Mouse (Mus musculus) embryonic facial prominence, embryonic 12.5 days (tissue): ENCODE data around the gene Lins1. TPM values are rescaled to one million over a fixed set of nuclear protein-coding genes. Genes with fewer than 3 reads are reported as not detected.

Experiments used
- ATAC-seq: fragments of 200-750 bp; cut with Nextera tagmentation; 2 replicates; pipeline ENCODE4 v1.8.0; 2017; ENCODE audit not compliant: insufficient number of reproducible peaks, insufficient read depth, low FRiP score, low TSS enrichment
- H3K27ac ChIP-seq: fragments of 300-500 bp; sonication (generic); 2 replicates; pipeline ENCODE4 v1.5.1; 2016; ENCODE audit warnings: mild to moderate bottlenecking
- H3K27me3 ChIP-seq: fragments of 300-500 bp; sonication (generic); 2 replicates; pipeline ENCODE4 v1.6.1; 2016; ENCODE audit warnings: mild to moderate bottlenecking, moderate library complexity
- H3K36me3 ChIP-seq: fragments of 300-500 bp; sonication (generic); 2 replicates; pipeline ENCODE4 v1.6.1; 2016; ENCODE audit warnings: mild to moderate bottlenecking
- H3K4me1 ChIP-seq: fragments of 300-500 bp; sonication (generic); 2 replicates; pipeline ENCODE4 v1.6.1; 2016
- H3K4me2 ChIP-seq: fragments of 300-500 bp; sonication (generic); replicated peaks from 2 replicates; pipeline ENCODE4 v1.6.1; 2016; ENCODE audit warnings: mild to moderate bottlenecking, moderate library complexity
- H3K4me3 ChIP-seq: fragments of 300-500 bp; sonication (generic); 2 replicates; pipeline ENCODE4 v1.5.1; 2016; ENCODE audit warnings: mild to moderate bottlenecking
- H3K9ac ChIP-seq: fragments of 300-500 bp; sonication (generic); 2 replicates; pipeline ENCODE4 v1.6.1; 2016; ENCODE audit warnings: mild to moderate bottlenecking, moderate library complexity
- H3K9me3 ChIP-seq: fragments of 300-500 bp; sonication (generic); 2 replicates; pipeline ENCODE4 v1.6.1; 2016; ENCODE audit warnings: mild to moderate bottlenecking, moderate library complexity
- WGBS: fragments of 180-500 bp; shearing (Covaris S2); methylation state at CpG from one replicate; pipeline ENCODE4 v1.1.7; 2016; 5-methylcytosine and 5-hydroxymethylcytosine counted together
- polyA plus RNA-seq: library from polyadenylated mRNA; unstranded; fragments of >200 nt; fragmentation: Nextera tagmentation; extraction: Ambion mirVana; gene quantifications from 2 replicates; pipeline ENCODE4 v1.2.1, GENCODE M21; 2016

The Lins1 gene
- polyA plus RNA-seq, 1 experiment from 2014 or later: 27.8 TPM

- WGBS: 94% methylated on average over 17 of the region's 17 CpGs
- H3K27ac ChIP-seq: no peak overlapping the region
Observed at GRCm38 (mm10) chr7:66733431-66733830, 43.7 kb downstream of the Lins1 start.

DNA sequence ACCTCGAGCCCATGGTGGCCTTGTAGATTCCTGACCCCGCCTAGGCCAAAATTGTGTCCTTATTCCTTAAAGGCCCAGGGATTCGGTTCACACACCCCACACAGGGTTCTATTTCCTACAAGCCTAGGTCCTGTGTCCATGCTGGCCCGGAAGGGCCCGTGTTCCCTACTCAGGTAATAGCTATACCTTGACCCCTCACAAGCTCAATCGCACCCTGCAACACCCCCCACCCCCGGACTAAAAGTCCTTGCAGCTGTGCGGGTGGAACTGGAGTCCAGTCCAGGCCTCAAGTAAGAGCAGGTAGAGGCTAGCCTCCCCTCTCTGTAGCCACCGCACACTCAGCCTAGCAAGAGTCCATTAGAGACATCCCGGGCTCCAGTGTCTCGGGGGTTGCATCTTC, 44.2 kb downstream of the Lins1 start:
- Histone ChIP-seq H3K9ac (no peak overlapping the region), H3K4me2 (no peak overlapping the region), H3K27me3 (no peaks in the 10 kb centered on the region), H3K36me3 (no peaks in the 10 kb centered on the region), H3K4me1 (no peaks in the 10 kb centered on the region), H3K9me3 (no peaks in the 10 kb centered on the region), H3K4me3 (no peak overlapping the region), H3K27ac (no peak overlapping the region)
- 90% methylated on average over 11 of the region's 11 CpGs for WGBS
- ATAC-seq: no peak

More at GRCm38 (mm10) chr7:66733431-66733830, 43.7 kb downstream of the Lins1 start:
- ATAC-seq: peak; percentile 64; the same call in 1 of the 2 replicates
- no peaks in the 10 kb centered on the region for H3K27me3 ChIP-seq
- H3K4me1 ChIP-seq: no peaks in the 10 kb centered on the region
- no peak overlapping the region for H3K4me3 ChIP-seq
- no peak overlapping the region for H3K9ac ChIP-seq
- no peak overlapping the region for H3K4me2 ChIP-seq
- H3K36me3 ChIP-seq: no peaks in the 10 kb centered on the region
- no peaks in the 10 kb centered on the region for H3K9me3 ChIP-seq

- Histone ChIP-seq H3K4me1 (no peaks in the 10 kb centered on the region), H3K9me3 (no peaks in the 10 kb centered on the region), H3K27me3 (no peaks in the 10 kb centered on the region), H3K27ac (no peak overlapping the region), H3K9ac (no peak overlapping the region), H3K36me3 (no peaks in the 10 kb centered on the region), H3K4me2 (no peak overlapping the region), H3K4me3 (no peak overlapping the region)
- no peak for ATAC-seq
- 95% methylated on average over 4 of the region's 4 CpGs for WGBS
Observed at GRCm38 (mm10) chr7:66734466-66734865, 44.8 kb downstream of the Lins1 start.

GRCm38 (mm10) chr7:66734993-66735392, 45.3 kb downstream of the Lins1 start:
- Histone ChIP-seq H3K27me3 (no peaks in the 10 kb centered on the region), H3K36me3 (no peaks in the 10 kb centered on the region), H3K4me2 (no peak overlapping the region), H3K27ac (no peak overlapping the region), H3K9ac (no peak overlapping the region), H3K9me3 (no peaks in the 10 kb centered on the region), H3K4me1 (no peaks in the 10 kb centered on the region), H3K4me3 (no peak overlapping the region)
- 84% methylated on average over 6 of the region's 6 CpGs for WGBS
- ATAC-seq: no peak

GRCm38 (mm10) chr7:66737418-66737817, 47.7 kb downstream of the Lins1 start:
- Histone ChIP-seq H3K36me3 (no peaks in the 10 kb centered on the region), H3K4me3 (no peak overlapping the region), H3K9me3 (no peaks in the 10 kb centered on the region), H3K4me2 (no peak overlapping the region), H3K27me3 (no peaks in the 10 kb centered on the region), H3K4me1 (no peaks in the 10 kb centered on the region), H3K9ac (no peak overlapping the region), H3K27ac (no peak overlapping the region)
- WGBS: 88% methylated on average over 4 of the region's 4 CpGs
- no peak for ATAC-seq

DNA sequence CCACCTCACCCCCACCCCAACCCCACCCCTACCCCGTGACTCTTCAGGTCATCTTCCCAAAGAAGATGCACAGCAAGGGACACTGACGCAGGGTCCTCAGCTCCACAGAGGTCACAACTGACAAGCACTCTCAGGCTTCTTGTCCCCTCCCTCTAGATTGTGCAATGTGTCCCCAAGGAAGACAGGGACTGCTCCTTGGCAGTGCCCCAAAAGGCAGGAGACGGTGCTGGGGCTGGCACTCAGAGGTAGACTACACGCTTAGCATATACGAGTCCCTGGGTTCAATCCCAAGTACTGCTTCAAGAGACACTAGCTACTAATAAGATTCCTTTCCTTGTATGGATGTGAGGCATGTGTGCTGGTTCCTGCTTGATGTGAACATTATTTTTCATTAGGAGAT, 51.3 kb downstream of the Lins1 start:
- ATAC-seq: no peak
- no peaks in the 10 kb centered on the region for H3K4me1 ChIP-seq
- no peaks in the 10 kb centered on the region for H3K36me3 ChIP-seq
- no peak overlapping the region for H3K4me2 ChIP-seq
- no peaks in the 10 kb centered on the region for H3K27me3 ChIP-seq
- H3K9me3 ChIP-seq: no peaks in the 10 kb centered on the region
- 84% methylated on average over 5 of the region's 5 CpGs for WGBS
- H3K4me3 ChIP-seq: no peak overlapping the region
- H3K9ac ChIP-seq: no peak overlapping the region
- no peak overlapping the region for H3K27ac ChIP-seq

DNA sequence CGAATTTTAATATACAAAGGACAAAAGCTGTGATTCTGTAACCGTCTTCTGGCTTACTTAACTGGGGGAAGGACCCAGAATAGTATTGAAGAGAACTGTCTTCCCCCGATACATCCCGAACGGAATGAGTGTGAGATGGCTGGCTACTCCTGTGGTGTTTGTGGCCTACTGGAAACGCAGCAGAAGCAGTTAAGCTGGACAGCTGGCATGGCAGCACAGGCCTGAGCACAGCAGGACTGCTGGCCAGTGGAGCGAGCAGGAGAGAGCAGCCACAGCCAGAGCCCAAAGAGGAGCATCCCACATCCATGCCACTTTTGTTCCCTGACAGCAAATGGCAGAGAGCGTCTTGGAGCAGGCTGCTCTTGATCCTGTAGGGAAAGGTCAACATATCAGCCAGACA, 51.7 kb downstream of the Lins1 start:
- 72% methylated on average over 8 of the region's 8 CpGs for WGBS
- H3K27me3 ChIP-seq: no peaks in the 10 kb centered on the region
- H3K4me2 ChIP-seq: no peak overlapping the region
- H3K9me3 ChIP-seq: no peaks in the 10 kb centered on the region
- no peaks in the 10 kb centered on the region for H3K4me1 ChIP-seq
- H3K4me3 ChIP-seq: no peak overlapping the region
- no peak for ATAC-seq
- H3K9ac ChIP-seq: no peak overlapping the region
- H3K27ac ChIP-seq: no peak overlapping the region
- no peaks in the 10 kb centered on the region for H3K36me3 ChIP-seq

GRCm38 (mm10) chr7:66743377-66743781, 53.7 kb downstream of the Lins1 start, which contains the start of gene Cers3:
Gene Cers3 (plus strand): TSS chr7:66743504.
- ATAC-seq: no peak
- Histone ChIP-seq H3K4me1 (no peaks in the 10 kb centered on the region), H3K4me3 (no peak within 1 kb of the TSS), H3K27ac (no peak within 1 kb of the TSS), H3K36me3 (no peaks in the 10 kb centered on the region), H3K9me3 (no peaks in the 10 kb centered on the region), H3K9ac (no peak within 1 kb of the TSS), H3K4me2 (no peak within 1 kb of the TSS), H3K27me3 (no peaks in the 10 kb centered on the region)
- 67% methylated on average over 9 of the region's 9 CpGs for WGBS

- Histone ChIP-seq H3K36me3 (no peaks in the 10 kb centered on the region), H3K9ac (no peak overlapping the region), H3K27ac (no peak overlapping the region), H3K27me3 (no peaks in the 10 kb centered on the region), H3K9me3 (no peaks in the 10 kb centered on the region), H3K4me3 (no peak overlapping the region), H3K4me1 (no peaks in the 10 kb centered on the region), H3K4me2 (no peak overlapping the region)
- WGBS: 79% methylated on average over 7 of the region's 7 CpGs
- ATAC-seq: no peak
Observed at GRCm38 (mm10) chr7:66746972-66747371, 57.3 kb downstream of the Lins1 start.

GRCm38 (mm10) chr7:66749998-66750397, 60.3 kb downstream of the Lins1 start:
- H3K4me1 ChIP-seq: no peaks in the 10 kb centered on the region
- 70% methylated on average over 1 of the region's 1 CpGs for WGBS
- H3K27ac ChIP-seq: no peak overlapping the region
- no peaks in the 10 kb centered on the region for H3K9me3 ChIP-seq
- H3K27me3 ChIP-seq: no peaks in the 10 kb centered on the region
- H3K36me3 ChIP-seq: no peaks in the 10 kb centered on the region
- no peak overlapping the region for H3K9ac ChIP-seq
- 0 out of 2 replicates have a peak, but pooled peaks have one; percentile 52 for ATAC-seq
- H3K4me2 ChIP-seq: no peak overlapping the region
- no peak overlapping the region for H3K4me3 ChIP-seq

DNA sequence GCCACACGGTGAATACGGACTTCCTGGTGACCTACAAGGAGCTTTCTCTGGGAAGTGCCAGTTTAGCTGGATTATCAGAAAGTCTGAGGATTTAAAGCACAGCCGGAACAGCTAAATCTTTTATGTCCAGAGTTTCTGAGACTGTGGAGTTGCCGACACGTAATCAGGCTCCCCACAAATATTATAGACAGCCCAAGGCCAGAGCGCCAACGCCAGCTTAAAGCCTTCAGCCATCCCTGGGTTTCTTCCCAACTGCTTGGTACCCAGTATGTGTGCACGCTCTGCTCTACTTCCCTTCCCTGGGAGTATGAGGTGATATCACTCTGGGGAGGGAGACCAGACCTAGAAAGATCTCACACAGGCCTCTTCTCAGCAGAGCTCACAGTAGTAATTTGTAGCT, 64.1 kb downstream of the Lins1 start:
- no peak overlapping the region for H3K9ac ChIP-seq
- H3K27ac ChIP-seq: no peak overlapping the region
- no peak for ATAC-seq
- H3K36me3 ChIP-seq: no peaks in the 10 kb centered on the region
- H3K4me1 ChIP-seq: no peaks in the 10 kb centered on the region
- WGBS: 87% methylated on average over 8 of the region's 8 CpGs
- no peaks in the 10 kb centered on the region for H3K27me3 ChIP-seq
- H3K9me3 ChIP-seq: no peaks in the 10 kb centered on the region
- H3K4me2 ChIP-seq: no peak overlapping the region
- H3K4me3 ChIP-seq: no peak overlapping the region

DNA sequence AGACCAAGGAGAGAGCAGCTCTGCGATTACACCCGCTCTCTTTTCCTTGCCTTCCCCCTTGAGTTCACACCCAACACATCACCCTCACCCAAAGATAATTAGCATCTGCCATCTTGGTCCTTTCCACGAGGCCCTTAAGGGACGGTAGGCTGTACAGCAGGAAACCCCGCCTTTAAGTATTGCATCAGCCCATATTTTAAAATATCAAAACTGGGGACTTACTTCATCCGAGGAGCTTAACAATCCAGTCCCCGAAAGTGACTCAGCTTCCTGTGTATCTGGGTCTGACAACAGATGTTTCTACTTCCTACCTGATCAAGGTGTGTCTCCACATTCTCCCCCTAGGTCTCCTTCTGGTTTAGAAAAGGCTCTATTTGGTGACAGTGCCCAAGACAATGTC, 65.9 kb downstream of the Lins1 start:
- no peaks in the 10 kb centered on the region for H3K9me3 ChIP-seq
- no peaks in the 10 kb centered on the region for H3K4me1 ChIP-seq
- 85% methylated on average over 7 of the region's 7 CpGs for WGBS
- H3K27me3 ChIP-seq: no peaks in the 10 kb centered on the region
- H3K4me3 ChIP-seq: no peak overlapping the region
- no peak for ATAC-seq
- no peaks in the 10 kb centered on the region for H3K36me3 ChIP-seq
- H3K9ac ChIP-seq: no peak overlapping the region
- no peak overlapping the region for H3K27ac ChIP-seq
- no peak overlapping the region for H3K4me2 ChIP-seq
